Mouse (Mus musculus) embryo, embryonic 11 days (tissue): ENCODE data around the gene Foxo1.

Source experiments
- DNase-seq: peaks from one replicate; pipeline ENCODE4 v3.0.0-alpha.2; 2015

Gene Foxo1

GRCm38 (mm10) chr3:52376974-52377373 lies 108.8 kb downstream of the Foxo1 start:
- DNase-seq = no peak

DNA sequence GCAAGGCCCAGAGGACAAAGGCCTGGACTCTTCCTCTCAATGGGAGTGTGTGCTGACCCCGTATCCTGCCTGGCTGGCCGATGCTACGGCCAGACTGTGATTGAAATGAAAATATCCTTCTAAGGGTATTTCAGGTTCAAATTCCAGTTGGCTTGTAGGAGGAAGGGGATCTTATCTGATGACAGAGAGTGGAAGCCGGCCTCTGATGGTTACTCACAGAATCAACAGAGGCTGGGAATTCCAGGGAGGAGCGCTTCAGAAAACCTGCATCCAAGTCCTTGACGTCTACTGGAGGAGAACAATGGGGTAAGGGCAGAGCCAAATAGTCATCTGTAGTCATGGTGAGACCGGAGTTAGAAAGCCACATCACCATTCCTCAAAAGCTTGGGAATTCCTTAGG lies 115.2 kb downstream of the Foxo1 start:
- no peak for DNase-seq

DNA sequence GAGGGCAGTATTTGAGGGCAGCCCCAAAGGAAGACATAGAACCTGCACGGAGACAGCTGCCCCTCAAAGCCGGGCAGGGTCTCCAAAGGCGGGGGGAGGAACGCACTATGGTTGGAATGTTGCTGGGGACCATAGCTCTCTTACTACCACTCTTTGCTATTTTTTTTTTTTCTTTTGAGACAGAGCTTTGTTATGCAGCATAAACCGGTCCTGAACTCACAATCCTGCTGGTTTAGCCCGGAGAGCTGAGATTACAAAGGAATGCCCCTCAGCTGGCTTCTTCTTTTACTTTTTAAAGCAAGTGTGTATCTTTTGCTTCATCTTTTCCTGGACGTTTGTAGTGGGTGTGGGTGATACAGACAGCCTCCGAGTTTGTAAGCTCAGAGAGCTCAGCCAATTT lies 118.2 kb downstream of the Foxo1 start:
- no peak for DNase-seq

DNA sequence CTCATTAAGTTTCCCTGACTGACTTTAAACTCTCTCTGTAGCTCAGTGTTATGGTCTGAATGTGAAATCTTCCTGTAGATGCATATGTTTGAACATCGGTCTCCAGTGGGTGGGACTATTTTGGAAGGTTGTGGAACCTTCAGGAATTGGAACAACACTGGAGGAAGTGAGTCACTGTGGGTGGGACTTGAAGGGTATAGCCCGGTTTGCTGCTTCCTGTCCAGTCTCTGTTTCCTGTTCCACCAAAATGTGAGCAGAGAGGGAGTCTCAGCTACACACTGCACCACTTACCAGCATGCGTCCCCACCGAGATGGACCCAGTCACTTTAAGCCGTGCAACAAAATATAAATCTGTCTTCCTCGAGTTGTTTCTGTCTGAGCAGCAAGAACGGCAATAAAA lies 122.2 kb downstream of the Foxo1 start:
- no peak for DNase-seq

DNA sequence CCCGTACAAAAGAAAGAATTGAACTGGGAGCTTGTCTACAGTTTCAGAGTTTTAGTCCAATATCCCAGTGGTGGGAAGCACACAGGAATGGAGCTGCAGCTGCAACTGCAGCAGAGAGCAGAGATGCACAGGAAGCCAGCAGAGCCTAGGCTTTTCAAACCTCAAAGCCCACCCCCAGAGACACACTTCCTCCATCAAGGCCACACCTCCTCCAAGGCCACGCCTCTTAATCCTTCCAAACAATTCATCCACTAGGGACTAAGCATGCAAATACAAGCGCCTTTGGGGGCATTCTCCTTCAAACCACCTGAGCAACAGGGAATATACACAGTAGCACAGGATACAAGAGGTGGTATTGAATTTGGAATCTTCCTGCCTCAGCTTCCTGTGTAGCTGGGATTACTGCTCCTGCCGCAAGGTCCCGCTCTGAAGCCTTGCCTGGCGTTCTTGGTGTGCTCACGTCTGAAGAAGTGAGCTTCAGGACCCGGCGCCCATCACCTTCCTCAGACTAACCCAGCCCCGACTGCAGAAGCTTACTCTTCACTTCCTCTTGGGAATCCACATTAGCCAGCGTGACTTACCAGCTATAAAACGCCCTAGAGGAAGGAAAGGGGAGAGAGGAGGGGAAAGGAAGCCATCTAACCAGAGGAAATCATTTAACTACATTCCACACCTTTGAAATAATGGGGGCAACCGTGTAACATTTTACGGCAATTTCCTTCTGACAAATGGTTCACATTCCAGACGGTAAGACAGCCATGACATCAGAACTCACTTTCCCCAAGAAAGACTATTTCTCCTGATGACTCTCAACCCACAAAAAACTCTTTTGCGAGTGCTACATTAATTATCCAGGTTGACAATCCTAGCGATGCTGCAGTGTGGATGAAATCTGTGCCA lies 122.9 kb downstream of the Foxo1 start:
- DNase-seq = no peak

DNA sequence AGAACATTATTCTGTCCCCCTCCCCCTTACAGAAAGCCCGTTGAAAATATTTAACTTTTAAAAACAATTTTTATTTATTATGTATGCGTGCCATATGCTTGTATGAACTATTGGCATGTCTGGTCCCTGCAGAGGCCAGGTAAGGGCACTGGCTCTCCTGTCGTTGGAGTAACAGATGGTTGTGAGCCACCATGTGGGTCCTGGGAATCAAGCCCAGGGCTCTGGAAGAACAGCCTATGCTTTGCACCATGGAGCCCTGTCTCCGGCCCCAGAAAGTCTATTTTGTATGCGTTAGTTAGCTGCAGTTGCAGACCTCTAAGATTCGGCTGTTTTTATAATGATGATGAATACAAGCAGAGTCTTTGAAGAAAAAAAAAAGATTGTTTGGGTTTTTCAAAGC lies 123.8 kb downstream of the Foxo1 start:
- no peak for DNase-seq

GRCm38 (mm10) chr3:52392521-52392920 lies 124.4 kb downstream of the Foxo1 start:
- no peak for DNase-seq

GRCm38 (mm10) chr3:52393171-52393570 lies 125.0 kb downstream of the Foxo1 start:
- DNase-seq = no peak

- no peak for DNase-seq
These were observed 128.1 kb downstream of the Foxo1 start for GRCm38 (mm10) chr3:52396121-52396731.

- no peak for DNase-seq
These were observed 128.9 kb downstream of the Foxo1 start for GRCm38 (mm10) chr3:52396951-52397615.

DNA sequence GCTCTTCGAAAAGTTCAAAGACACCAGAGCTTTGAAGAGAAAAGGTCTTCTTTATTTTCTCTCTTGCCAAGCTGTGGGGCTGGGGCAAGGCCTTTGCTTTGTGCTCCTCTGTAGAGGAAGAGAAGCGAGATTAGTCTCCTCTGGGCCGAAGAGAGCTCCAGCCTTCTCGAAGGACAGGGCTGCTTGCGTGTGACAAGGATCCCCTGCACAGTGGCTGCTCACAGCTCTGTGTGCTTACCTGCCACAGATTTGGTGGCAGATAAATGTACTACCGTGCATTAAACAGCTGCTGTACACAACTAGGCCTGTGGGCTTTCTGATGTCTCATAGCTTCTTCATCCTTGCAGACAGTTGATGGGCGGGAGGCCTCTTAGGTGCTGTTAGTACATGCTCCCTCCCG lies 129.8 kb downstream of the Foxo1 start:
- no peak for DNase-seq

- no peak for DNase-seq
These were observed 132.4 kb downstream of the Foxo1 start for GRCm38 (mm10) chr3:52400284-52401161.

GRCm38 (mm10) chr3:52401162-52401928 lies 133.2 kb downstream of the Foxo1 start:
- DNase-seq = peak; percentile 65
